Mouse (Mus musculus) heart, adult 2 months (tissue): Measurements from ENCODE around the gene Tmem232. TPM values are rescaled to one million over a fixed set of nuclear protein-coding genes. Genes with fewer than 3 reads are reported as not detected.

ENCODE experiments used
- DNase-seq, 2 experiments: peaks; one replicate each; pipeline ENCODE4 v3.0.0; 2021
- H3K27ac ChIP-seq: fragments of 200-600 bp; 2 replicates; pipeline ENCODE4 v1.8.1; 2022
- H3K27me3 ChIP-seq: fragments of 200-500 bp; 2 replicates; pipeline ENCODE4 v1.6.1; 2012; ENCODE audit warnings: mild to moderate bottlenecking, low read length, inconsistent platforms, mixed read lengths; ENCODE audit not compliant: control insufficient read depth, insufficient read depth
- H3K36me3 ChIP-seq: fragments of 200-500 bp; 2 replicates; pipeline ENCODE4 v1.6.1; 2012; ENCODE audit warnings: low read length, inconsistent platforms; ENCODE audit not compliant: control insufficient read depth, insufficient read depth
- H3K4me1 ChIP-seq: fragments of 200-500 bp; 2 replicates; pipeline ENCODE4 v1.6.1; 2011; ENCODE audit warnings: low read length; ENCODE audit not compliant: control insufficient read depth, insufficient read depth
- H3K4me3 ChIP-seq: fragments of 200-600 bp; 2 replicates; pipeline ENCODE4 v1.8.1; 2022
- H3K79me2 ChIP-seq: fragments of 200-500 bp; replicated peaks from 2 replicates; pipeline ENCODE4 v1.6.1; 2012; ENCODE audit warnings: mild to moderate bottlenecking, inconsistent platforms, low read length, moderate library complexity, mixed read lengths; ENCODE audit not compliant: control insufficient read depth, insufficient read depth
- H3K9ac ChIP-seq: fragments of 200-500 bp; 2 replicates; pipeline ENCODE4 v1.6.1; 2012; ENCODE audit warnings: low read depth, mild to moderate bottlenecking, control low read depth, inconsistent platforms, low read length, mixed read lengths
- CTCF ChIP-seq: fragments of 200-600 bp; IDR thresholded peaks from 2 replicates; pipeline ENCODE4 v1.8.1; 2022; ENCODE audit warnings: antibody characterized with exemption, mild to moderate bottlenecking, moderate library complexity
- EP300 ChIP-seq: fragments of 200-500 bp; IDR thresholded peaks from 2 replicates; pipeline ENCODE4 v1.6.1; 2011; ENCODE audit warnings: low read depth, low read length, control low read depth; ENCODE audit not compliant: insufficient read depth
- POLR2A ChIP-seq: fragments of 200-500 bp; IDR thresholded peaks from 2 replicates; pipeline ENCODE4 v1.6.1; 2011; ENCODE audit warnings: mild to moderate bottlenecking, low read depth, low read length, control low read depth; ENCODE audit not compliant: insufficient read depth
- WGBS: fragments of 180-500 bp; shearing (Covaris S2); methylation state at CpG from one replicate; pipeline ENCODE4 v1.1.7; 2018; 5-methylcytosine and 5-hydroxymethylcytosine counted together
- intact Hi-C: fragments of 180-260 bp; cut with DNase I; formaldehyde crosslinking; loops from one replicate; pipeline ENCODE4 v1.15.1; 2025
- polyA plus RNA-seq: library from polyadenylated mRNA; depleted of rRNA; stranded (reverse); fragments of >200 nt; gene quantifications from 2 replicates; pipeline ENCODE4 v1.2.3, GENCODE M21; 2012
- total RNA-seq, 2 experiments: library from RNA; stranded (reverse); gene quantifications; 2 replicates each; pipeline ENCODE4 v1.2.3; 2021

Gene Tmem232
- total and polyA plus RNA-seq, 3 experiments: 0.14 TPM; not detected in 2

- peak in 1 of 2 experiments; percentile 54 for DNase-seq
- Histone ChIP-seq H3K27me3 (no peaks in the 10 kb centered on the region), H3K27ac (peak overlapping the region; percentile 76)
These were observed 31.3 kb upstream of the Tmem232 start for GRCm38 (mm10) chr17:65571866-65572265.

GRCm38 (mm10) chr17:65571466-65571865 is 30.9 kb upstream of the Tmem232 start:
- Histone ChIP-seq H3K4me1 (peaks cover 6% of the 10 kb centered on the region), H3K79me2 (no peaks in the 10 kb centered on the region), H3K27ac (peak overlapping the region; percentile 76), H3K4me3 (no peak overlapping the region), H3K9ac (no peak overlapping the region), H3K27me3 (no peaks in the 10 kb centered on the region), H3K36me3 (no peaks in the 10 kb centered on the region)
- 53% methylated on average over 8 of the region's 8 CpGs for WGBS
- TF ChIP-seq POLR2A (no peak), EP300 (no peak), CTCF (no peak)
- intact Hi-C loops: no loop called here
- peak in 1 of 2 experiments; percentile 15 for DNase-seq

More at GRCm38 (mm10) chr17:65571866-65572265, 31.3 kb upstream of the Tmem232 start:
- Histone ChIP-seq H3K79me2 (no peaks in the 10 kb centered on the region), H3K36me3 (no peaks in the 10 kb centered on the region), H3K4me3 (no peak overlapping the region), H3K4me1 (peaks cover 6% of the 10 kb centered on the region), H3K9ac (no peak overlapping the region)
- TF ChIP-seq EP300 (0 out of 2 replicates have a peak, but pooled peaks have one; percentile 47), CTCF (no peak), POLR2A (no peak)
- 59% methylated on average over 9 of the region's 9 CpGs for WGBS
- intact Hi-C loops: no loop called here

- intact Hi-C loops: loop anchor here (10.0 kb wide), 1 partner anchor 239 kb away; no protein-coding TSS in a partner anchor
- 73% methylated on average over 5 of the region's 5 CpGs for WGBS
- Histone ChIP-seq H3K36me3 (no peaks in the 10 kb centered on the region), H3K27ac (no peak overlapping the region), H3K27me3 (no peaks in the 10 kb centered on the region), H3K79me2 (no peaks in the 10 kb centered on the region), H3K4me3 (no peak overlapping the region), H3K4me1 (peaks cover 2% of the 10 kb centered on the region; the same call in 1 of the 2 replicates), H3K9ac (no peak overlapping the region)
- DNase-seq: no peak
- TF ChIP-seq POLR2A (no peak), EP300 (no peak), CTCF (no peak)
These were observed 23.6 kb upstream of the Tmem232 start for GRCm38 (mm10) chr17:65564189-65564588.

GRCm38 (mm10) chr17:65563345-65563744 is 22.8 kb upstream of the Tmem232 start:
- Histone ChIP-seq H3K4me1 (peaks cover 2% of the 10 kb centered on the region; the same call in 1 of the 2 replicates), H3K4me3 (no peak overlapping the region), H3K9ac (no peak overlapping the region), H3K79me2 (no peaks in the 10 kb centered on the region), H3K27ac (no peak overlapping the region), H3K27me3 (no peaks in the 10 kb centered on the region), H3K36me3 (no peaks in the 10 kb centered on the region)
- 32% methylated on average over 6 of the region's 6 CpGs for WGBS
- no peak for DNase-seq
- TF ChIP-seq EP300: no peak
- no peak for TF ChIP-seq CTCF
- TF ChIP-seq POLR2A: no peak
- intact Hi-C loops: loop anchor here (10.0 kb wide), 1 partner anchor 239 kb away; no protein-coding TSS in a partner anchor

- H3K36me3 ChIP-seq: no peaks in the 10 kb centered on the region
- no peaks in the 10 kb centered on the region for H3K79me2 ChIP-seq
- H3K9ac ChIP-seq: no peak overlapping the region
- intact Hi-C loops: loop anchor here (10.0 kb wide), 1 partner anchor 238 kb away; no protein-coding TSS in a partner anchor
- DNase-seq: peak; percentile 38 to 68
- no peak for TF ChIP-seq POLR2A
- peak; percentile 89 for TF ChIP-seq CTCF
- no peak for TF ChIP-seq EP300
- no peaks in the 10 kb centered on the region for H3K27me3 ChIP-seq
- H3K4me1 ChIP-seq: peaks cover 2% of the 10 kb centered on the region; the same call in 1 of the 2 replicates
- no peak overlapping the region for H3K4me3 ChIP-seq
- under 1% methylated on average over 5 of the region's 5 CpGs for WGBS
- H3K27ac ChIP-seq: no peak overlapping the region
These were observed 22.2 kb upstream of the Tmem232 start for GRCm38 (mm10) chr17:65562761-65563160.

GRCm38 (mm10) chr17:65561361-65562015 is 20.9 kb upstream of the Tmem232 start:
- Histone ChIP-seq H3K27ac (no peak overlapping the region), H3K36me3 (no peaks in the 10 kb centered on the region), H3K9ac (no peak overlapping the region), H3K27me3 (no peaks in the 10 kb centered on the region), H3K4me3 (no peak overlapping the region), H3K4me1 (peaks cover 4% of the 10 kb centered on the region; the same call in 1 of the 2 replicates), H3K79me2 (no peaks in the 10 kb centered on the region)
- DNase-seq: no peak
- WGBS: 46% methylated on average over 6 of the region's 6 CpGs
- TF ChIP-seq EP300: no peak
- no peak for TF ChIP-seq POLR2A
- TF ChIP-seq CTCF: no peak
- intact Hi-C loops: loop anchor here (10.0 kb wide), 1 partner anchor 237 kb away; no protein-coding TSS in a partner anchor
